Mouse (Mus musculus): ENCODE results near the gene Cntn4. TPM values are rescaled to one million over a fixed set of nuclear protein-coding genes. Genes with fewer than 3 reads are reported as not detected.

Cntn4 gene
- polyA plus RNA-seq, 1 experiment from 2014 or later = 0.13 TPM

- no peak for ATAC-seq (ENCODE audit: low read depth)
- Histone ChIP-seq H3K4me3 (replicated peaks) (no peak overlapping the region), H3K36me3 (no peaks in the 10 kb centered on the region), H3K27ac (no peak overlapping the region), H3K4me2 (no peak overlapping the region), H3K27me3 (no peaks in the 10 kb centered on the region), H3K9ac (no peak overlapping the region), H3K4me1 (replicated peaks) (no peaks in the 10 kb centered on the region), H3K9me3 (replicated peaks) (no peaks in the 10 kb centered on the region)
- WGBS (ENCODE audit: insufficient replicate concordance) = 49% methylated on average over 7 of the region's 7 CpGs
- DNase-seq = no peak
Measured at GRCm38 (mm10) chr6:106745673-106746394, 1068.4 kb downstream of the Cntn4 start.

GRCm38 (mm10) chr6:106747251-106747650 is 1069.8 kb downstream of the Cntn4 start:
- H3K36me3 ChIP-seq = no peaks in the 10 kb centered on the region
- WGBS (ENCODE audit: insufficient replicate concordance) = 80% methylated on average over 5 of the region's 5 CpGs
- no peak for DNase-seq

GRCm38 (mm10) chr6:106747804-106748203 is 1070.3 kb downstream of the Cntn4 start:
- no peak overlapping the region for H3K27ac ChIP-seq
- no peaks in the 10 kb centered on the region for H3K36me3 ChIP-seq
- H3K4me2 ChIP-seq = no peak overlapping the region
- H3K9ac ChIP-seq = no peak overlapping the region
- no peak for ATAC-seq (ENCODE audit: low read depth)
- H3K4me3 ChIP-seq (replicated peaks) = no peak overlapping the region
- no peak for DNase-seq
- H3K27me3 ChIP-seq = no peaks in the 10 kb centered on the region
- H3K4me1 ChIP-seq (replicated peaks) = no peaks in the 10 kb centered on the region
- H3K9me3 ChIP-seq (replicated peaks) = no peaks in the 10 kb centered on the region
- WGBS (ENCODE audit: insufficient replicate concordance) = 48% methylated on average over 3 of the region's 3 CpGs

More at GRCm38 (mm10) chr6:106747251-106747650, 1069.8 kb downstream of the Cntn4 start:
- ATAC-seq (ENCODE audit: low read depth) = no peak
- Histone ChIP-seq H3K9me3 (replicated peaks) (no peaks in the 10 kb centered on the region), H3K4me1 (replicated peaks) (no peaks in the 10 kb centered on the region), H3K9ac (no peak overlapping the region), H3K27me3 (no peaks in the 10 kb centered on the region), H3K4me3 (replicated peaks) (no peak overlapping the region), H3K27ac (no peak overlapping the region), H3K4me2 (no peak overlapping the region)

All from liver, embryonic 13.5 days (tissue).